10 mouse cellular contexts compared by ENCODE assay signal in genomic region chr15:81749742-81750141, GRCm38 (mm10). TPM values are rescaled to one million over a fixed set of nuclear protein-coding genes. Genes with fewer than 3 reads are reported as not detected.
DNase-seq lines count a peak whose midpoint lies in the region; ATAC-seq lines count a peak whose summit lies in the region.
"Had no signal": no experiment of that assay in that cellular context is flagged by ENCODE, and none has a peak within 500 bp of the region (broad histone marks: within the 10 kb centered on the region; RNA-seq: fewer than 3 reads in every experiment).

No protein-coding gene starts in this region.

- no peaks in the 10 kb centered on the region for H3K9me3 ChIP-seq in hindbrain, embryonic 15.5 days
- H3K9me3 ChIP-seq in hindbrain, embryonic 10.5 days, result no peaks in the 10 kb centered on the region
- no peaks in the 10 kb centered on the region for H3K9me3 ChIP-seq in neural tube, embryonic 13.5 days
- H3K9me3 ChIP-seq: forebrain, embryonic 15.5 days; neural tube, embryonic 12.5 days had no signal

- no peaks in the 10 kb centered on the region for H3K36me3 ChIP-seq in hindbrain, embryonic 15.5 days
- H3K36me3 ChIP-seq in hindbrain, embryonic 10.5 days, result peaks cover 33% of the 10 kb centered on the region
- 0 out of 2 replicates have a peak, but pooled peaks cover 8% of the 10 kb centered on the region for H3K36me3 ChIP-seq in neural tube, embryonic 13.5 days

- 0 out of 2 replicates have a peak overlapping the region, but pooled peaks have one; percentile 22 for H3K27ac ChIP-seq in hindbrain, embryonic 15.5 days (replicated peaks)
- no peak overlapping the region for H3K27ac ChIP-seq in hindbrain, embryonic 10.5 days
- H3K27ac ChIP-seq in neural tube, embryonic 13.5 days (replicated peaks), result 0 out of 2 replicates have a peak overlapping the region, but pooled peaks have one; percentile 52
- H3K27ac ChIP-seq: forebrain, embryonic 15.5 days; neural tube, embryonic 12.5 days had no signal

- H3K4me3 ChIP-seq in hindbrain, embryonic 15.5 days, result no peak overlapping the region
- no peak overlapping the region for H3K4me3 ChIP-seq in hindbrain, embryonic 10.5 days
- H3K4me3 ChIP-seq in neural tube, embryonic 13.5 days, result no peak overlapping the region
- H3K4me3 ChIP-seq: forebrain, embryonic 15.5 days; neural tube, embryonic 12.5 days had no signal

- H3K4me2 ChIP-seq in hindbrain, embryonic 15.5 days, result no peak overlapping the region
- H3K4me2 ChIP-seq in neural tube, embryonic 13.5 days, result no peak overlapping the region
- H3K4me2 ChIP-seq: forebrain, embryonic 15.5 days; neural tube, embryonic 12.5 days had no signal

- H3K27me3 ChIP-seq in hindbrain, embryonic 15.5 days, result no peaks in the 10 kb centered on the region
- no peaks in the 10 kb centered on the region for H3K27me3 ChIP-seq in hindbrain, embryonic 10.5 days (ENCODE audit: insufficient read depth, poor library complexity, severe bottlenecking)
- no peaks in the 10 kb centered on the region for H3K27me3 ChIP-seq in neural tube, embryonic 13.5 days
- H3K27me3 ChIP-seq: forebrain, embryonic 15.5 days; neural tube, embryonic 12.5 days had no signal

- DNase-seq in hindbrain, embryonic 10.5 days (ENCODE audit: low spot score), result no peak
- DNase-seq in cerebellum, adult 9-11 months, result peak; percentile 72
- DNase-seq in heart, postnatal 10 days, result peak; percentile 45 to 57
- DNase-seq in frontal cortex, postnatal 14 days (ENCODE audit: low spot score in 2 of 2), result no peak
- no peak for DNase-seq in thymus, postnatal 36 days
- DNase-seq in spleen, postnatal 10 days (ENCODE audit: low spot score in 2 of 2), result no peak

- no peak for ATAC-seq in hindbrain, embryonic 15.5 days (ENCODE audit: low FRiP score, low read depth)
- no peak for ATAC-seq in neural tube, embryonic 13.5 days (ENCODE audit: low read depth)
- ATAC-seq: forebrain, embryonic 15.5 days had no signal

- H3K9ac ChIP-seq in hindbrain, embryonic 15.5 days, result no peak overlapping the region
- H3K9ac ChIP-seq in neural tube, embryonic 13.5 days, result no peak overlapping the region
- H3K9ac ChIP-seq: forebrain, embryonic 15.5 days; neural tube, embryonic 12.5 days had no signal

- peaks cover 22% of the 10 kb centered on the region for H3K4me1 ChIP-seq in hindbrain, embryonic 15.5 days (replicated peaks)
- peaks cover 18% of the 10 kb centered on the region for H3K4me1 ChIP-seq in hindbrain, embryonic 10.5 days (replicated peaks)
- H3K4me1 ChIP-seq in neural tube, embryonic 13.5 days (replicated peaks), result peaks cover 34% of the 10 kb centered on the region

- 56% methylated on average over 14 of the region's 14 CpGs for WGBS in hindbrain, embryonic 15.5 days
- WGBS in hindbrain, embryonic 10.5 days, result 76% methylated on average over 14 of the region's 14 CpGs
- WGBS in neural tube, embryonic 13.5 days, result 32% methylated on average over 14 of the region's 14 CpGs

- intact Hi-C loops in heart, postnatal 10 days (cut with DNase I), result no loop called here

RNA-seq across cellular contexts. Expression of gene Rangap1, which starts 4.4 kb away (rescaled TPM):
- polyA plus RNA-seq in hindbrain, embryonic 15.5 days (2015; fragmentation: Nextera tagmentation; extraction: Ambion mirVana), result 154 and 157 TPM in 2 replicates
- polyA plus RNA-seq in hindbrain, embryonic 10.5 days (2016; fragmentation: Nextera tagmentation; extraction: Ambion mirVana), result 166 and 178 TPM in 2 replicates
- 10 to 100 TPM; 41.5 to 43.3 TPM for total RNA-seq in heart, postnatal 10 days (2021)
- 114 and 115 TPM in 2 replicates for polyA plus RNA-seq in neural tube, embryonic 13.5 days (2015; fragmentation: Nextera tagmentation; extraction: Ambion mirVana)

RNA-seq across cellular contexts. Expression of gene Zc3h7b, which starts 4.9 kb away (rescaled TPM):
- 47.6 and 49.8 TPM in 2 replicates for polyA plus RNA-seq in hindbrain, embryonic 15.5 days (2015; fragmentation: Nextera tagmentation; extraction: Ambion mirVana)
- 37.9 and 40.8 TPM in 2 replicates for polyA plus RNA-seq in hindbrain, embryonic 10.5 days (2016; fragmentation: Nextera tagmentation; extraction: Ambion mirVana)
- 10 to 100 TPM; 83.1 to 91.3 TPM for total RNA-seq in heart, postnatal 10 days (2021)
- 43.9 and 47.6 TPM in 2 replicates for polyA plus RNA-seq in neural tube, embryonic 13.5 days (2015; fragmentation: Nextera tagmentation; extraction: Ambion mirVana)

RNA-seq across cellular contexts. Expression of gene Tef, which starts 52.5 kb away (rescaled TPM):
- 23.7 and 25.3 TPM in 2 replicates for polyA plus RNA-seq in hindbrain, embryonic 15.5 days (2015; fragmentation: Nextera tagmentation; extraction: Ambion mirVana)
- 16.4 and 19.4 TPM in 2 replicates for polyA plus RNA-seq in hindbrain, embryonic 10.5 days (2016; fragmentation: Nextera tagmentation; extraction: Ambion mirVana)
- total RNA-seq in heart, postnatal 10 days (2021), result 10 to 100 TPM; 51.7 to 74.0 TPM
- polyA plus RNA-seq in neural tube, embryonic 13.5 days (2015; fragmentation: Nextera tagmentation; extraction: Ambion mirVana), result 20.6 and 21.4 TPM in 2 replicates

RNA-seq across cellular contexts. Expression of gene Chadl, which starts 52.7 kb away (rescaled TPM):
- polyA plus RNA-seq in hindbrain, embryonic 15.5 days (2015; fragmentation: Nextera tagmentation; extraction: Ambion mirVana), result 33.8 and 38.2 TPM in 2 replicates
- 1.7 and 2.5 TPM in 2 replicates for polyA plus RNA-seq in hindbrain, embryonic 10.5 days (2016; fragmentation: Nextera tagmentation; extraction: Ambion mirVana)
- 1 to 10 TPM; 1.2 to 1.8 TPM for total RNA-seq in heart, postnatal 10 days (2021)
- 12.3 and 13.8 TPM in 2 replicates for polyA plus RNA-seq in neural tube, embryonic 13.5 days (2015; fragmentation: Nextera tagmentation; extraction: Ambion mirVana)

Comparison
In these comparisons a context has a peak if more than half of its experiments do, and no peak if none do; other contexts are left out.
1. DNase-seq: peak in cerebellum, adult 9-11 months (single experiment) and heart, postnatal 10 days (2 of 2); none in hindbrain, embryonic 10.5 days (single experiment), frontal cortex, postnatal 14 days (0 of 2), thymus, postnatal 36 days (0 of 2) and spleen, postnatal 10 days (0 of 2).